Mouse (Mus musculus) thymus, adult 2 months (tissue): Measurements from ENCODE around the gene Taf3.

Experiments
- CTCF ChIP-seq: fragments of 200-500 bp; IDR thresholded peaks from 2 replicates; pipeline ENCODE4 v1.5.1; 2012; ENCODE audit warnings: mild to moderate bottlenecking, control low read depth, low read length, moderate library complexity, borderline replicate concordance; ENCODE audit not compliant: control insufficient read depth, poor library complexity, insufficient read depth; ENCODE audit errors: extremely low read depth
- POLR2A ChIP-seq: fragments of 200-500 bp; IDR thresholded peaks from 2 replicates; pipeline ENCODE4 v1.6.1; 2012; ENCODE audit warnings: mild to moderate bottlenecking, low read length, control low read depth, moderate library complexity; ENCODE audit not compliant: control insufficient read depth, poor library complexity, insufficient read depth; ENCODE audit errors: extremely low read depth

GRCm38 (mm10) chr2:10034976-10035375, 13.4 kb downstream of the Taf3 start:
- TF ChIP-seq CTCF: no peak
- no peak for TF ChIP-seq POLR2A
